Mouse (Mus musculus): ENCODE data around the gene Tamm41.

Tamm41 gene

DNA sequence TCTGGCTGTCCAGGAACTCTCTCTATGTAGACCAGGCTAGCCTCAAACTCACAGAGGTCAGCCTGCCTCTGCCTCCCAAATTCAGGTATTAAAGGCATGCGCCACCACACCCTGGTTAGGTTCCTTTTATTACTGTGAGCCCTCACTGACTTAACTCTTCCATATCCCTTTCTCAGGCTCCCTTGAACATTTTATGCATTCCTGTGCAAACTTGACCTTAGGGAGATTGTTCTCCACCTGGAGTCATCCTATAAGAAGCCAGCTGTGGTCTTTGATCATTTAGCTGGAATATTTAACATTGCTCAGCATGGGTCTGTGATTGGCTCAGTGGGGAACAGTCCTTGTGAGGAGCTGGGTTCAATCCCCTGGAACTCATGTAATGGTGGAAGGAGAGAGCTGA lies 63.3 kb downstream of the Tamm41 start:
- DNase-seq (ENCODE audit: low read depth, low spot score), result no peak

DNA sequence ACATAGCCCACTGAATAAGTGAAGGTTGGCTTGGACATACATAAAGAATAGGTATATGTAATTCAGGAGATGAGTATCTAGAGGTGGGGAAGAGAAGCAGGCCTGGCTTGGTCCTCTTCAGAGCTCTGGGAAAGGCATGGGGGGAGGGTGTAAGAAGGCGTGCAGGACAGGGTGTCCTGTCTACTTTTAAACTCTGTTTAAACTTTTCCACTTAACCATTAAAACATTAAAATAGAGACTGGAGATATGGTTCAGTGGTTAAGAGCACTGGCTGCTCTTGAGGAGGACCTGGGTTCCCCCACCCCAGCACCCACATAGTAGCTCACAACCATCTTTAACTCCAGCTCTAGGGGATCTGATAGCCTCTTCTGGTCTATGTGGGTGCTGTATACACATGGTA lies 64.7 kb downstream of the Tamm41 start:
- no peak for DNase-seq (ENCODE audit: low read depth, low spot score)

DNA sequence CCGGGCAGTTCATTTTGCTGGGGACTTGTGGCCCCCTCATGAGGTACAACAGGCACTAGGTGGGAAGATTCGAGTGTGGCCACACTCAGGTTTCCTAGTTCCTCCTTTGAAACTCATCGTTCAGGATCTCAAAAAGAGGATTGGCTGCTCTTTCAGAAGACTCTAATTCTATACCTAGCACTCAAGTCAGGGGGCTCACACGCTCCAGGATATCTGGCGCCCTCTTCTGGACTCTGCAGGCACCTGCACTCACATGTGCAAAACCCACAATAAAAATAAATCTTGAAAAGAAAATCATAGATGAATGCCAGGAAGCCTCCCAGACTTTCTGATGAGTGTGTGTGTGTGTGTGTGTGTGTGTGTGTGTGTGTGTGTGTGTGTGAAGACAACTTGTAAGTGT lies 66.8 kb downstream of the Tamm41 start:
- no peak for DNase-seq (ENCODE audit: low read depth, low spot score)

DNA sequence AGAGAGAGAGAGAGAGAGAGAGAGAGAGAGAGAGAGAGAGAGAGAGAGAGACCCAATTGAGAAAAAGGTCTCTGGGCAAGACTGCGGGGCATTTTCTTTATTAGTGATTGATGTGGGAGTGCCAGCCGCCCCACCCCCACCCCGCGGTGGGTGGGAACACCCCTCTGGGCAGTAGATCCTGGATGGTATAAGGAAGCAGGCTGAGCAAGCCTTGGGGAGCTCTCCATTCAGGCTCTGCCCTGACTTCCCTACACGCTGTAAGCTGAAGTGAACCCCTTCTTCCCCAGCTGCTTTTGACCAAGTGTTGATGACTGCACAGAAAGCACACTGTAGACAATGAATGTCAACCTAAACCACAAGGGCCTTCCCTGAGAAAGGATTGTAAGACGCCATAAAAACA lies 67.3 kb downstream of the Tamm41 start:
- DNase-seq (ENCODE audit: low read depth, low spot score), result no peak

DNA sequence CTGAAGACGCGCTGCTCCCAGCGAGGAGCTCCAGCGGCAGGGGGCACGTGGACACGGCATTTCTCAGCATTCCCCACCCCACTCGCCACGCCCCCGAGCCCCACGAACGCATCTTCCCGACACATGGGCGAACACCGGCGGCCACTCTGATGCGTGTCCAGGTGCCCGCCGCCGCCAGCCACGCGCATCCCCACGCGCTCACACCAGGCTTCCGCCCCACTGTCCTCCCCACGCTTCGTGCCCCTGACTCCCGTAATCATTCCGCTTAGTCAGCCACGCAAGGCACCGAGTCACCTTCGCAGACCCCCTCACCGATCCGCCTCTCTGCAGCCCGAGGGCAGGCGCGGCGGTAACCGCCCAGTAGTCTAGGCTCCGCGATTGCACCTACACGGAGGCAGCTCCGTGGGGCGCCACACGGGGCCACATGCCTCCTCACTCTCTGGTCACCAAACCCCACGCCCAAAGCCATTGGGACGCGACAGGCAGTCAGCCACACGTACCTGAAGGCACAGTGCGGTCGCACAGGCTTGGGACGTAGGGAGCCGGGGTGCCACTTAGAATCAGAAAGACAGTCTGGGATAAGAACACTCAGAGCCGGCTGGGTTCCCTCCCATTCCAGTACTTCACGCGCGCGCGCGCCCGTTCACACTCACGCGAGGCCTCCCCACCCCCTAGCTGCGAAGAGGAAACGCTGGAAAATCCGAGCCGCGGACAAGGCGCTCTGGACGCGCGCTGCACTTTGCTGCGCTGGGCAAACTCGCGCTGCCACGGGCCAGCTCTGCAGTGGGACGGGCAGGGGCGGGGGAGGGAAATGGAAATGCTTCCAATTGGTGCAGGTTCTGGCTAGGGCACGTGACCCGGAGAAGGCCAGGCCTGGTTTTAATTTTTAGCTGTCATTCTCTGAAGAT lies 68.2 kb downstream of the Tamm41 start, which contains the start of gene Vgll4:
Gene Vgll4 (minus strand): TSS at position 782 of the 908 bp plus-strand sequence.
- no peak for DNase-seq (ENCODE audit: low read depth, low spot score)

DNA sequence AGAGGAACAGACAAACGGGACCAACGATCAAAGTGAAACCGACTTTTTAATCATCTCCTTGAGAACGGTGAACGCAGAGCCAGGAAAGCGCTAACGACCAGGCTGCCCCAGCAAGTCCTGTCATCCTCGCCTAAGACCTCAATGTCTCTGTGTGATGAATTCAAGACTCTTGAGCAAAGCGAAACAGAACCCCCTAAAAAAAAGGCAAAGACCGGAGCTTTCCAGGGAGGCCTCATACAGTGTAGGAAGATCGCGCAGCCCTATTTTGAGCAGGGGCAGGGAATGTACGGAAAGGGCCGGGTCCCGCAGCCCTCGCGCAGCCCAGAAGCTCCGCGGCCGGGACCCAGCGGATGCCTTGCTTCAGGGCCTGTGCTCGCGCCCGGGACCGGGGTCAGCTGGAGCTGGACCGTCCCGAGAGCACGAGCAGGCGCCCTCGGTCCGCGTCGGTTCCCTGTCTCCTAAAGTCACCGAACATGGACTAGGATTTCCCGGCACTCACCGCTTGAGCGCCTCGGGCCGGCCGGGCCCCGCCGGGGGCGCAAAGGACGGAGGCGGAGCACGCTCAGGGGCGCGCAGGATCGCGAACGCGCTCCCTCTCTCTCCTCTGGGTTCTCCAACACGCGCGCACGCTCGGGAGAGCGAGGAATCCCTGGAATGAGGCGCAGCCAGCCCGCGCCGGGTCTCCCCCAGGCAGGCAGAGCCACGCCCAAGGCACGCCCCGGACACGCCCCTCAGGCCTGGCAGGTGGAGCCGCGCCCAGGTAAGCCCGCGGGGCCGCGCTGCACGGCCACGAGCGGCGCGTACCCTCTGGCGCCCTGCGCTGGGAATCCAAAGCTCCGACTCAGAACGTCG lies 69.1 kb downstream of the Tamm41 start:
- DNase-seq (ENCODE audit: low read depth, low spot score), result peak; percentile 77

DNA sequence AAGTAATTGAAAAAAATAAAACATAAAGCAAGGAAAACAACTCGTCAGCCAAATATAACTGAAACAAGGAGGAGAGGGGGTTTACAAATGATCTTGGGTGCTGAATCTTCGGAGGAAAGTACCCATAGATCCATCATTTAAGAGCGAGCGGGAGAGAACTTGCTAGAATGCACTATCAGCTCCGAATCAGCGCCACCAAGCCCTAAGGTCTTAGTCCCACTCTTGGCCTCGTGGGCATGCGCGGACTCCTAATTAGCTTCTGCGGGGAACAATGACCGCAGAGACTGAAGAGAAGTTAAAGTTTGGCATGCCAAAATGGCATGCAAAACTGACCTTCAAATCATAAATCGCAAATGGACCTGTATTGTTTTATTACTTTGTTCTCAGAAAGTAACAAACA lies 70.1 kb downstream of the Tamm41 start:
- DNase-seq (ENCODE audit: low read depth, low spot score), result no peak

DNA sequence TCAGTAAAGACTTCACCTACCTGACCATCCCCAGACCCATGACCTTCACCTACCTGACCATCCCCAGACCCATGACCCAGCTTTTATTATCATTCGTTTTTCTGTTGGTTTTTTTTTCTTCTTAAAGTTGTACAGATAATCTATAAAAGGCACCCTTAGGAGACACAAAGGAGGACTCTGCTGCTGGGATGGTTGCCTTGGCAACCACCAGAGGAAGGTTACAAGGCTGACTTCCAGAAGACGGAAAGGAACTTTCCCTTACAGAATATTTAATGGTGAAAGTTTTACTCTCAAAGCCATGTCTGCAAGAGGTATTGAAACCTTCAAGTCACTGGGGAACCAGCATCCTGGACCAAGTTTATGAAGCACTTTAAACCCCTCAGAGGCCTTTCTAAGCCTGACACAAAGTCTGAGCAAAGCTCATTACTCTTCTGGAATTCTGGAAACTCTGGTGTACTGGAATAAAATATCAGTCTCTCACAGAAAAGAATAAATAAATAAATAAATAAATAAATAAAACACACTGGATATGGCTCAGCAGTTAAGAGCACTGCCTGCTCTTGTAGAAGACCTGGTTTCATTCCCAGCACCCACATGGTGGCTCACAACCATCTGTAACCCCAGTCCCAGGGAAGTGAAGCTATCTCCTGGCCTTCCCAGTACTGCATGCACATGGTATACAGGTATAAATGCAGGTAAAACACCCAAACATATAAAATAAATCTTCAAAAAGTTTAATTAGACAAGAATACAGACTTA lies 71.1 kb downstream of the Tamm41 start:
- DNase-seq (ENCODE audit: low read depth, low spot score), result no peak

DNA sequence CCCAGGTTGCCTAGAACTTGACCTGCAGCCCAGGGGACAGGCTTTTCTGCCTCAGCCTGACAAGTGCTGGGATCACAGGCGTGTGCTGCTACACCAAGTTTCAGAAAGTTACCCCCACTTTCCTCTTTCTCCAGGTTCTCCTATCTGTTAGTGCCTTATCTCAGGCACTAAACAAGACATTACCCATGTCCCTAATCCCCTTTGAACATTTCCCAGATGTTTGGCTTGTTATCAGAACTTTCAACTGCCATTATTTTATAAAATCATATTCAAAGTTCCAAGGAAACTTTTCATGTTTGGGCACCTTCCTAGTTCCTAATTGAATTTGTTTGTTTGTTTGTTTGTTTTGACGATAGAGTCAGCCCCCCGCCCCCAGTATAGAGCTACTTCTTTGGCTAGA lies 71.9 kb downstream of the Tamm41 start:
- no peak for DNase-seq (ENCODE audit: low read depth, low spot score)

DNA sequence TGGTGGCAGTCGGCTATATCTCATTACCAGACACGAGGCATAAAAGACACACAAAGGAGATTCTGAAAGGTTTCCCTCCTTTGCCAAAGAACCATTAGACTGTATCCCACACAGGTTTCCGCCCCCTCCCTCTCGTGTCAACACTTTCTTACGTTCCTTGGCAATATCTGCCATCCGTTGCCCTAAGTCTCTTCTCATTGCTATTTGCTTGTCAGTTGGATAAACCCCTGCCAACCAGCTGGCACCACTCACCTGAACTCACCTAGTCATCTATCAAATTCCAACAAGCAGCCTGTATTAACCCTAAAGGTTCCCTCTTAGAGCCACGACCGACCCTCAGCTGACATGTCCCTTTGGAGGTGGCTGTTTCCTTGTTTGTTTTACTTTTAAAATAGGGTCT lies 72.3 kb downstream of the Tamm41 start:
- DNase-seq (ENCODE audit: low read depth, low spot score), result no peak

DNA sequence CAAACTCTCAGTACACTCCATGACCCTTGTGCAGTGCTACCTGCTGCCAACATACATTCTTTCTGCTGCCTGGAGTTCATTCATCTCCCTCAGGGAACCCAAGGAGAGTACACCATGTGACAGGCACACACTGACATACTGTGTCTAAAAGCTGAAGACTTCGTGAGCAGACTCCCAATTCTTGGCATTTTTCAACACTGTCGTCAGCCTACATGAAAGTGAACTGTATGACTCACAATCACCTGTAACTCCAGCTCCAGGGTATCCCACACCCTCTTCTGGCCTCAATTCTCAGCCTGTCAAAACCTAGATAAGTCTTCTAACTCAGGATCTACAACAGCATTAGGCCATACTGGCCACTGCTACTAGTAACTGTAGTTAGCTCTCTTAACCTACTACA lies 73.4 kb downstream of the Tamm41 start:
- DNase-seq (ENCODE audit: low read depth, low spot score), result no peak

DNA sequence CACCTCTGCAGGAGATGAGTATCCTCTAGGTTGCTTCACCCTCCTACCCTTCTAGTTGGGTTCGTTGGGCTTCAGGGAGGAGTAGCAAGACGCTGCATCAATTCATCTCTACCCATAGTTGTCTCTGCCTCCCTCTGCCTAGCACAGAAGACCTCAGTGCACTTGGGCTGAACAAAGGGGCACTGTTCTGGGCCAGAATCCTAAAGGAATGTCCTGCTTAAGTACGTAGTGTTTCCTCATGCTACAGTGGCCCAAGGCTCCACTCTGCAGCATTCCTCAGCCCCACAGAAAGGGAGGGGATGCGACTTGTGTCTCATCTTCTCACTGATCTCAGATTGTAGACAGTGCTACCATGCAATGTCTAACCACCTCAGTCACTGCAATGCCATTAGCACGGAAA lies 74.0 kb downstream of the Tamm41 start:
- DNase-seq (ENCODE audit: low read depth, low spot score), result no peak

DNA sequence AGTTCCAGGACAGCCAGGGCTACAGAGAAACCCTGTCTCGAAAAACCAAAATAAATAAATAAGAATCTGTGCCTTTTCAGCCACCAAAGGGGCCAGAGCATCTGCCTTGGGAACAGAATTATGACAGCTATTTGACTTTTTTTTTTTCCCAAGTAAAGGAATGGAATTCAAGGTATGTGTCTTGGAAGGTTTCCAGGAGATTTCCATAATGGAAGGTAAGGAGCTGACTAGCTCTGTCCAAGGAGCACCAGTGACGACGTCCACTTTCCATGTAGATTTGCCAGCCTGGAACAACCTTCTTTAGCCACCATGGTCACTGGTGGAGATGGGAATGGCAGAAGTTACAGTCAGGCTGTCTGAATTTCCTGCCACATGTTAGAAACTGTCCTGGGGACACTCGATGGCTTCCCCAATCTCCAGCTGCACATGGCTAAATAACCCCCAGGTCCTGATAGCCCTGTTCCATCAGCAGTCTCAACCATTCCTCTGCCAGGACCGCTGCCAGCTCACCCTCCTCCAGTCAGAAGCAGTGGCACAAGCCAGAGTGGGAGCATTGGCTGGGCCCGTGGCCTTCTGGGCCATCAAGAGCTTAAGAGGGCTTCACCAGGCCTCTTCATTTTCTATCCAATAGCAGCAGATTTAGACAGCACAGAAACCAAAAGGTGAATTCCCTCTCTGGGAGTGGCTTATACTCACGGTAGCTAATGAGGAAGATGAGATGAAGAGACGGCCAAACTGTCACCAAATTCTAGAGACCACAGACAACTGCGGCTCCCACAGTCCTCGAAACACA lies 76.2 kb downstream of the Tamm41 start:
- no peak for DNase-seq (ENCODE audit: low read depth, low spot score)

DNA sequence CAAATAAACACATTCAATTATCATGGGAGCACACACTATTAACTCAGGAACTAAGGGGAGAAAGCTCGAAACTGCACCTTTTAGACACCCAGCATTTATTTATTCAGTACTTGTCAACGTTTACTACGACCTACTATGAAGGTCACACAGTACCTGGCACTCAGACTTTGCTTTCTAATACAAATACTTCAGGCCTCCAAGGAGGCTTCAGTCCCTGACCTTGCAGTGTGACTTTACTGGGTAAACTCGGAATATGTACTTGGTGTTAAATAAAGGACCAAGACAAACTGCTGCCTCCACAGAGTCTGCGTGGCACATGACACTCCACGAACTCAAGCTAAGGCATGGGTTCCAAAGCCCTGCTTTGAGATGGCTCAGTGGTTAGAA lies 78.7 kb downstream of the Tamm41 start:
- no peak for DNase-seq (ENCODE audit: low read depth, low spot score)

DNA sequence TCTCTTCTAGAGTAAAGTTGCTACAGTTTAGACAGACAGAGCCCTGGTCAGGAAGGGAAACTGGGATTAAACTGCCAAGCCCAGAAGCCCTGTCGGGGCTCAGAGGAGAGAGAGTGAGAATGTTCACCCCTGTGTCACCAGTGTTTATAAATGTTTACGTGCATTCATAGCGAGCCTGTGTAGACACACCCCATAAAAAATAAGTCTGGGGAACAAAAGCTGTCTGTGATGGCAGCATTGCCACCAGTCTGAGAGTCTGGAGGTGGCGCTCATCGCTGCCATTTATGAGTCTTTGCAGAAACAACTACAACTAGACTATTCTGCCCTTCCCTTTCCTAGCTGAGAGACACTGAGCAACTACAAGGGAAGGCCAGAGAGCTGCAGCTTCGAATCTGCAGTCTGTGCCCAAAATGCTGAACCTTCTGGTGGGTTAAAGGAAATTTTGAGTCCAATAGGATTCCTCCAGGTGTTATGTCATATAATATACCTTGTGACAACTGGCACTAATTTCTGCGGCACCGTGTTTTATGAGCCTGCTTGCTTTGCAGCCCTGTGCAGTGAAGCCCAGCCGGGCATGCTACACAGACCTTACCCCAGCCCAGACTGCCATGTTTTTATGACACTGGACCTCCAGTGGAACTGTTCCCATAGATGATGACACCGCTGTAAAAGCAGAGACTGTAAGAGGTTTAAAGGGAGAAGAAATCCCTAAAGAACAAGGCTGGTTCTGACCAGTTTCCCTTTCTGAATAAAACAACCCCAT lies 79.2 kb downstream of the Tamm41 start:
- DNase-seq (ENCODE audit: low read depth, low spot score), result no peak

DNA sequence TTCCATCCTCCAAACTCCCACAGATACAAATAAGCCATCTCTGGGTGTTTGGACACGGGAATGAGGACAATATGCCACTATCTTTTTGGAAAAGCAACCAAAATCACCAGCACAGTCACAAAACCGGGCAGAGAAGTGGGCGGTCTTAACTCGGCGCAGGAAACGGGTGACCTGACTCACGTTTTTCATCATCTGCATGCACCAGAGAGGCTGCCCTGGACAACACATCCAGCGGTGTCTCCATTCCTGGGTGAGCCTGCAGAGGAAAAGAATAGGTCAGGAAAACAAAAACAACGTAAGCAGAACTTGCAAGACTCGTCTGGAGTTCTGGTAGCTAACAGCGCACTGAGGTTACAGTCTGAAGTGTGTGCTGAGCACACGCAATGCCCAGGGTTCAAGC lies 79.9 kb downstream of the Tamm41 start:
- no peak for DNase-seq (ENCODE audit: low read depth, low spot score)

DNA sequence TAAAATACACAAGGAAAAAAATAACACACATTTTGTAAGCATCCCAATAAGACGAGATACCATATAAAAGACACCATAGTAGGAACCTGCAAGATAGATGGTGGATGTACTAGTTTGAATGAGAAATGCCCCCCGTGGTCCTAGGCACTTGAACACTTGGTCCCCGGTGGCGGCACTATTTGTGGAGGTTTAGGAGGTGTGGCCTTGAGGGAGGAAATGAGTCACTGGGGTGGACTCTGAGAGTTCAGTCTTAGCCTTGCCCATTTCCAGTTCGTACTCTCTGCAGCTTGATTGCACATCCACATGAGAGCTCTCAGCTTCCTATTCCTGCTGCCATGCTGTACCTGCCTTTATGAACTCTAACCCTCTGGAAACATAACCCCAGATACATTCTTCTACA lies 83.2 kb downstream of the Tamm41 start:
- DNase-seq (ENCODE audit: low read depth, low spot score), result no peak

Data from telencephalon, adult 2 months (tissue).